Mouse (Mus musculus) adrenal gland, postnatal 4 days (tissue): Measurements from ENCODE around the gene Rab5if. TPM values are rescaled to one million over a fixed set of nuclear protein-coding genes. Genes with fewer than 3 reads are reported as not detected.
"Not testable (repeated sequence)": the region's sequence is repeated elsewhere in the genome, so short reads cannot be mapped to it uniquely, and the experiment has no call there.

ENCODE experiments used
- DNase-seq, 2 experiments: peaks; one replicate each; pipeline ENCODE4 v3.0.0; 2021 to 2022; ENCODE audit warnings: low spot score in 2 of 2, mixed read lengths in 2 of 2
- total RNA-seq, 2 experiments: library from RNA; stranded (reverse); gene quantifications; 2 replicates each; pipeline ENCODE4 v1.2.3; 2021

Gene Rab5if
- total RNA-seq, 2 experiments from 2014 or later = 190 to 203 TPM

GRCm38 (mm10) chr2:156919191-156919590 lies 56.3 kb downstream of the Rab5if start:
- DNase-seq = not testable (repeated sequence)

GRCm38 (mm10) chr2:156919796-156920195 lies 56.9 kb downstream of the Rab5if start:
- no peak for DNase-seq

DNA sequence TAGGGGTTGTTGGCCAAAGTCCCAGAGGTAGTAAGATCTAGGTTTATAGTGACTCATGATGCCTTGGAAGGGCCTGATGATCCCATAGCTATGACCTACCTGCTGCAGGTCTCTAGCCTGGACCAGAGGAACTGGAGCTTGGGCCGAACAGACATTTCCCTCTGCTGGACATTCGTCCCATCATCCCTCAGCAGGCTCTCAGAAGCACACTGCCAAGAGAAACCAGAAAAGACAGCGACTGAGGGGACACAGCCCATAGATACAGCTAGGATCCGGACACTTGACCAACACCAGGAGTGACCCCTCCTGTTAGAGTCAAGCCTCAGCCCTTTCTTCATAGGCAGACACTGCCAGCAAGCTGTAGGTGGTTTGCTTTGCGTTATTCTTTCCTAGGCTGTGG lies 60.1 kb downstream of the Rab5if start:
- no peak for DNase-seq

Other genes with a start within 250 kb of the Rab5if start
- 10 to 100 TPM; 52.4 to 53.9 TPM for gene Dlgap4, start 249.4 kb upstream of the Rab5if start, total RNA-seq
- 10 to 100 TPM; 82.3 to 84.4 TPM for gene Myl9, start 87.7 kb upstream of the Rab5if start, total RNA-seq
- gene Tgif2, start 23.1 kb upstream of the Rab5if start, total RNA-seq = 10 to 100 TPM; 23.0 to 25.1 TPM
- gene 4930518I15Rik, start 5.2 kb upstream of the Rab5if start, total RNA-seq = 1 to 10 TPM; 4.3 to 5.2 TPM
- gene Sla2, start 24.1 kb downstream of the Rab5if start, total RNA-seq = not detected
- 10 to 100 TPM; 47.2 to 47.9 TPM for gene Ndrg3, start 128.9 kb downstream of the Rab5if start, total RNA-seq
- 10 to 100 TPM; 19.9 to 22.3 TPM for gene Dsn1, start 144.0 kb downstream of the Rab5if start, total RNA-seq
- 10 to 100 TPM; 46.3 to 47.0 TPM for gene Soga1, start 216.1 kb downstream of the Rab5if start, total RNA-seq
- gene Tldc2, start 223.9 kb downstream of the Rab5if start, total RNA-seq = not detected